Mouse (Mus musculus) forebrain, embryonic 10.5 days (tissue): ENCODE results near the gene Plvap. TPM values are rescaled to one million over a fixed set of nuclear protein-coding genes. Genes with fewer than 3 reads are reported as not detected.
A peak's percentile ranks its signal among the peaks of the same experiment; 100 is the strongest.
"Not testable (repeated sequence)": the region's sequence is repeated elsewhere in the genome, so short reads cannot be mapped to it uniquely, and the experiment has no call there.

ENCODE experiments used
- DNase-seq: peaks from one replicate; pipeline ENCODE4 v3.0.0-alpha.2; 2017; ENCODE audit warnings: low spot score; ENCODE audit errors: extremely low spot score
- H3K27ac ChIP-seq: fragments of 300-500 bp; sonication (generic); 2 replicates; pipeline ENCODE4 v1.5.1; 2016; ENCODE audit warnings: mild to moderate bottlenecking
- H3K27me3 ChIP-seq: fragments of 300-500 bp; sonication (generic); 2 replicates; pipeline ENCODE4 v1.6.1; 2016; ENCODE audit warnings: mild to moderate bottlenecking; ENCODE audit not compliant: poor library complexity, severe bottlenecking
- H3K36me3 ChIP-seq: fragments of 300-500 bp; sonication (generic); replicated peaks from 2 replicates; pipeline ENCODE4 v1.6.1; 2016; ENCODE audit warnings: mild to moderate bottlenecking, moderate library complexity
- H3K4me1 ChIP-seq: fragments of 300-500 bp; sonication (generic); 2 replicates; pipeline ENCODE4 v1.6.1; 2016
- H3K4me3 ChIP-seq: fragments of 300-500 bp; sonication (generic); 2 replicates; pipeline ENCODE4 v1.5.1; 2016; ENCODE audit warnings: mild to moderate bottlenecking, moderate library complexity
- H3K9me3 ChIP-seq: fragments of 300-500 bp; sonication (generic); 2 replicates; pipeline ENCODE4 v1.6.1; 2016; ENCODE audit warnings: mild to moderate bottlenecking, moderate library complexity
- WGBS: fragments of 180-500 bp; shearing (Covaris S2); methylation state at CpG from one replicate; pipeline ENCODE4 v1.1.7; 2016; 5-methylcytosine and 5-hydroxymethylcytosine counted together
- polyA plus RNA-seq: library from polyadenylated mRNA; unstranded; fragments of >200 nt; fragmentation: Nextera tagmentation; extraction: Ambion mirVana; gene quantifications from 2 replicates; pipeline ENCODE4 v1.2.1, GENCODE M21; 2016

Gene Plvap
- polyA plus RNA-seq, 1 experiment from 2014 or later: 43.3 TPM

- WGBS: 48% methylated on average over 10 of the region's 10 CpGs
Observed at GRCm38 (mm10) chr8:71519037-71519825, 7.7 kb upstream of the Plvap start.

GRCm38 (mm10) chr8:71516786-71517185 is 5.2 kb upstream of the Plvap start:
- no peaks in the 10 kb centered on the region for H3K36me3 ChIP-seq
- H3K27me3 ChIP-seq: 0 out of 2 replicates have a peak, but pooled peaks cover under 1% of the 10 kb centered on the region
- WGBS: 35% methylated on average over 6 of the region's 6 CpGs
- H3K9me3 ChIP-seq: no peaks in the 10 kb centered on the region
- 0 out of 2 replicates have a peak overlapping the region, but pooled peaks have one; percentile 53 for H3K27ac ChIP-seq
- DNase-seq: no peak
- peaks cover 31% of the 10 kb centered on the region for H3K4me1 ChIP-seq
- no peak overlapping the region for H3K4me3 ChIP-seq

More at GRCm38 (mm10) chr8:71519037-71519825, 7.7 kb upstream of the Plvap start:
- Histone ChIP-seq H3K4me1 (peaks cover 31% of the 10 kb centered on the region), H3K27me3 (peaks cover 21% of the 10 kb centered on the region)
- not testable (repeated sequence) for H3K27ac ChIP-seq, H3K4me3 ChIP-seq, H3K9me3 ChIP-seq, H3K36me3 ChIP-seq
- DNase-seq: peak; percentile 64

GRCm38 (mm10) chr8:71515043-71515442 is 3.5 kb upstream of the Plvap start:
- 69% methylated on average over 5 of the region's 5 CpGs for WGBS

GRCm38 (mm10) chr8:71513018-71513754 is 1.6 kb upstream of the Plvap start:
- H3K4me3 ChIP-seq: no peak overlapping the region
- 77% methylated on average over 15 of the region's 15 CpGs for WGBS
- H3K27ac ChIP-seq: no peak overlapping the region
- peaks cover 37% of the 10 kb centered on the region for H3K27me3 ChIP-seq
- no peak for DNase-seq
- H3K4me1 ChIP-seq: peaks cover 29% of the 10 kb centered on the region
- H3K36me3 ChIP-seq: no peaks in the 10 kb centered on the region
- no peaks in the 10 kb centered on the region for H3K9me3 ChIP-seq

More at GRCm38 (mm10) chr8:71515043-71515442, 3.5 kb upstream of the Plvap start:
- H3K27me3 ChIP-seq: peaks cover 18% of the 10 kb centered on the region
- DNase-seq: no peak
- H3K9me3 ChIP-seq: no peaks in the 10 kb centered on the region
- H3K4me3 ChIP-seq: no peak overlapping the region
- H3K36me3 ChIP-seq: no peaks in the 10 kb centered on the region
- H3K4me1 ChIP-seq: peaks cover 28% of the 10 kb centered on the region
- no peak overlapping the region for H3K27ac ChIP-seq

- peak overlapping the region; percentile 23; the same call in 1 of the 2 replicates for H3K4me3 ChIP-seq
- H3K27ac ChIP-seq: no peak overlapping the region
- H3K36me3 ChIP-seq: no peaks in the 10 kb centered on the region
- H3K4me1 ChIP-seq: peaks cover 29% of the 10 kb centered on the region
- H3K27me3 ChIP-seq: peaks cover 75% of the 10 kb centered on the region
- 70% methylated on average over 2 of the region's 2 CpGs for WGBS
- H3K9me3 ChIP-seq: no peaks in the 10 kb centered on the region
- DNase-seq: no peak
Observed at GRCm38 (mm10) chr8:71509316-71509715, 2.2 kb downstream of the Plvap start.

- no peaks in the 10 kb centered on the region for H3K36me3 ChIP-seq
- peak; percentile 74 for DNase-seq
- peak overlapping the region; percentile 55 for H3K4me3 ChIP-seq
- H3K27ac ChIP-seq: peak overlapping the region; percentile 45
- peaks cover 75% of the 10 kb centered on the region for H3K27me3 ChIP-seq
- no peaks in the 10 kb centered on the region for H3K9me3 ChIP-seq
- peaks cover 32% of the 10 kb centered on the region for H3K4me1 ChIP-seq
- under 1% methylated on average over 61 of the region's 61 CpGs for WGBS
Observed at GRCm38 (mm10) chr8:71507589-71508104, 3.9 kb downstream of the Plvap start.

GRCm38 (mm10) chr8:71505979-71506378 is 5.6 kb downstream of the Plvap start:
- peaks cover 66% of the 10 kb centered on the region for H3K27me3 ChIP-seq
- no peak for DNase-seq
- WGBS: 91% methylated on average over 4 of the region's 4 CpGs

GRCm38 (mm10) chr8:71505326-71505725 is 6.2 kb downstream of the Plvap start:
- WGBS: 95% methylated on average over 4 of the region's 4 CpGs
- Histone ChIP-seq H3K9me3 (no peaks in the 10 kb centered on the region), H3K27ac (no peak overlapping the region), H3K36me3 (no peaks in the 10 kb centered on the region), H3K4me3 (no peak overlapping the region), H3K27me3 (peaks cover 60% of the 10 kb centered on the region), H3K4me1 (peaks cover 25% of the 10 kb centered on the region)
- no peak for DNase-seq

More at GRCm38 (mm10) chr8:71505979-71506378, 5.6 kb downstream of the Plvap start:
- no peaks in the 10 kb centered on the region for H3K9me3 ChIP-seq
- no peak overlapping the region for H3K4me3 ChIP-seq
- H3K36me3 ChIP-seq: no peaks in the 10 kb centered on the region
- H3K4me1 ChIP-seq: peaks cover 25% of the 10 kb centered on the region
- no peak overlapping the region for H3K27ac ChIP-seq

GRCm38 (mm10) chr8:71504349-71504748 is 7.2 kb downstream of the Plvap start:
- no peak overlapping the region for H3K4me3 ChIP-seq
- no peaks in the 10 kb centered on the region for H3K9me3 ChIP-seq
- 99% methylated on average over 4 of the region's 4 CpGs for WGBS
- 0 out of 2 replicates have a peak, but pooled peaks cover 2% of the 10 kb centered on the region for H3K36me3 ChIP-seq
- no peak for DNase-seq
- H3K27me3 ChIP-seq: peaks cover 50% of the 10 kb centered on the region
- H3K4me1 ChIP-seq: peaks cover 27% of the 10 kb centered on the region
- H3K27ac ChIP-seq: no peak overlapping the region

- Histone ChIP-seq H3K27ac (peak overlapping the region; percentile 72), H3K36me3 (peaks cover 20% of the 10 kb centered on the region), H3K27me3 (no peaks in the 10 kb centered on the region), H3K4me3 (peak overlapping the region; percentile 8; the same call in 1 of the 2 replicates), H3K9me3 (no peaks in the 10 kb centered on the region), H3K4me1 (peaks cover 49% of the 10 kb centered on the region)
- no peak for DNase-seq
- WGBS: 43% methylated on average over 16 of the region's 16 CpGs
Observed at GRCm38 (mm10) chr8:71498816-71499690, 12.5 kb downstream of the Plvap start.

- 26% methylated on average over 15 of the region's 15 CpGs for WGBS
- peaks cover 29% of the 10 kb centered on the region for H3K36me3 ChIP-seq
- peaks cover 48% of the 10 kb centered on the region for H3K4me1 ChIP-seq
- peak overlapping the region; percentile 14 for H3K4me3 ChIP-seq
- peak overlapping the region; percentile 72 for H3K27ac ChIP-seq
- no peaks in the 10 kb centered on the region for H3K9me3 ChIP-seq
- no peak for DNase-seq
- no peaks in the 10 kb centered on the region for H3K27me3 ChIP-seq
Observed at GRCm38 (mm10) chr8:71497881-71498501, 13.6 kb downstream of the Plvap start.
